Mouse (Mus musculus): ENCODE measurements at regions not wholly inside any gene's neighbourhood (a gene's known extent, or its start where the extent isn't known, plus 50 kb on each side); places are given as distances from the start of the nearest gene placed in this dataset.

DNA sequence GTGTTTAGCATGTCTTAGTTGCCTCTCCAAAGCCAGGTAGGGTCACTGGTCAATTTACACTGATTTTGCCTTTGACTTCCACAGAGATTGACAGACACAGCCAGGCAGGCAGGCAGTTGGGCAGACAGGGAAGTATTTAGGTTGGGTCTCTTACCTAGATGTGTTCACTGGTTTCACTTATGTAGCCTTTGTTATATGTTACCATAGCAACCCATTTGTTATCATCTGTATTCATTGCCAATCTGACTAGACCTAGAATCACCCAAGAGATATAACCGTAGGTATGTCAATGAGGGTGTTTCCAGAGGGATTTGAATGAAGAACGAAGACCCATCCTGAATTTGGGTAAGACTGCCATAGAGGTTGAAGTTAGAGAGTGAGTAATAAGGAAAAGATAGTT, 123.8 kb upstream of the Tnfaip3 start:
- DNase-seq (ENCODE audit: low read depth): no peak

DNA sequence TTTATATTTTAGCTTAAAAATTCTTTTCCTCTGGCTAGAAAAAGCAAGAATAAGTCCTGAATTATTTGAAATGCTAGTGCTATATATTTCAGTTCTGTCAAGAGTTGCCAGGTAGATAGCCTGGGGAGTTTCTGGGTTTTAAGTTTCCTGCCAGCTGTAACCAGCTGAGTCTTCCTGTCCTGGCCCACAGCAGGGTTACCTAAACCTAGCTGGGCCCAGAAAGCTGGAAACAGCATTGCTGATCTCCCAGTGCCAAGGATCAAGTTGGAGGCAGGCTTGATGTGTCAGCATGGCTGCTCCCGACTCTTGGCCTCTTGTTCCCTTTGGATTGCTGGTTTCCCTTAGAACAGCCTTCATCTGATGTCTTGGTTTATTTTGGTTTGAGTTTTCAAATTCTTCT, 122.8 kb upstream of the Tnfaip3 start:
- DNase-seq (ENCODE audit: low read depth): no peak

DNA sequence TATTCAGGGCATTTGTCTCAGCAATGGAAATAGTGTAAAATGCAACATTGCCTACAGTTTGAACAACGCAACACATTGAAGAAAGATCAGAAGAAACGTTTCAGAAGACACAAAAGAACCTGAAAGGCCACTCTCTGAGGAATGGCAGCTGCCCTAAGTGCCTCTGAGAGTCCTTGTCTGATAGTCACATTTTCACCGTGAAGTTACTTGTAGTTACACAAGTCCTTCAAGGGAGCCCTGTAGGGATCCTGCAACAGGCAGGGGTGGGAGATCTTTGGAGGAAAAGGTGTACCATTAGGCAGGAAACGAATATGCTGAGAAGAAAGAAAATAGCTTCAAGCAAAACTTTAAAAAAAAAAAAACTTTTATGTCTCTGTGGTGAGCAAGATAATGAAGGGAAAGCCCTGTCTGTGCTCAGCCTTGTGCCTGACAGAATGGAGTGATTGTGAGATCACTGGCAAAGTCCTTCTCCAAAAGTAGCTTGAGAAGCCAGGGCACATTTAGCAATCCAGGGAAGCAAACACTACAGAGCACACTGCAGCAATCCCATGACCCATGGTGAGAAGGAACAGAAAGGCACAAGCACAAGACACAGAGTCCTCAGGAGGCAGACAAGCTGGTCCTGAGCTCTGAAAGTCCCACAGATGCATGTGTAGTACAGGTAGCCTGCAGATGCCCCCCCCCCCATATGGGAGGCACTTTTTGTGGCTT, 112.3 kb upstream of the Tnfaip3 start:
- DNase-seq (ENCODE audit: low read depth): no peak

DNA sequence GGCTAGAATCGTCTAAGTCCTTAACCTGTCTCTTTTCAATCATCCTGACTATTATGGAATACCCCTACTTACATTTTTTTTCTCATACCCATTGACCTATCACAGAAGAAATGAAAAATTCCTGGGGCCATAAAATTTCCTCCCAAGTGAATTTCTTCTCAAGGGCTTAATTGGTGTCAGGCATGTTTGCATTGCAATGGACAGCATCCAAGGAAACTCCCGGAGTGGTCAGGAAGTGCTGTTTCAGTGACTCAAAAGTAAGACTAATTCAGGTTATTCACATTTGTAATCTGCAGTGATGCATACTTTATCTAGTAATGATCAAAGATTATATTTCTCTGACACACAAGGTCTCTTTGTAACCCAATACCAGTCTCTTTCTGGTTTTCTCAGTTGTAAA, 111.5 kb upstream of the Tnfaip3 start:
- no peak for DNase-seq (ENCODE audit: low read depth)

DNA sequence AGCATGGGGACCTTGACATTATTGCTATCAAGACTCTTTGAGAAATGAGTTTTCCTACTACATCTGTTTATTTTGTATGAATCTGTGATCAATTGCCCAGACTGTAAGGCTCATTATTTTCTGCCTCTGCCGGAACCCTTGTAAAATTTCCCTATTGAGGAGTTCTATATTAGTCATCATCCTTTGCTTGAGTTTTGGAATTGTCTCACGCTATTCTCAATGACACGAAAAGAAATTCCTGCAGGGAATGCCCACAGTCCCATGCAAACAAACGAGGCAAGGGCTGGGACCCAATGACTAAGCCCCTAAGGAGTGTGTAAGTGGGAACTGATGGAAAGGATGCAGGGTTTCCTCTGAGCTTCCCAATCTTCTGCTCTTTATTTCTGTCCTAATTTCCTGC, 111.0 kb upstream of the Tnfaip3 start:
- no peak for DNase-seq (ENCODE audit: low read depth)

DNA sequence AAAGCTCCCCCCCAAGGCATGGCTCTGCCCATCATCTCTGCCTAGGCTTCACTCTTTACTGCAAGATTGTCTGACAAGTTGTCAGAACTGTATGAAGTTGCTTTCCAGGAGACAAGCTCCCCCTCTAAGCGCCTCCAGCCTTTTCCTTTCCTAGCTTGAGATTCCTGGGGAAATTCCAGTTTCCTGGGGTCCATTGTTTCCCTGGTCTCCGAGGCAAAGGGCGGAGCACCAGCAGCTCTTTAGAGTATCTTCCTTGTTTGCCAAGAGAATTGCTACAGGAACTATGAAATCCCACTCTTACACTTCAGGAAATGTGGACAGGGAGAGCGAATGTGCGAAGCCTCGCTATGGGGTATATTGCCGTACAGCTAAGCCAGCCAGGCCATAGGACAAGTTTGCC, 108.2 kb upstream of the Tnfaip3 start:
- DNase-seq (ENCODE audit: low read depth): no peak

DNA sequence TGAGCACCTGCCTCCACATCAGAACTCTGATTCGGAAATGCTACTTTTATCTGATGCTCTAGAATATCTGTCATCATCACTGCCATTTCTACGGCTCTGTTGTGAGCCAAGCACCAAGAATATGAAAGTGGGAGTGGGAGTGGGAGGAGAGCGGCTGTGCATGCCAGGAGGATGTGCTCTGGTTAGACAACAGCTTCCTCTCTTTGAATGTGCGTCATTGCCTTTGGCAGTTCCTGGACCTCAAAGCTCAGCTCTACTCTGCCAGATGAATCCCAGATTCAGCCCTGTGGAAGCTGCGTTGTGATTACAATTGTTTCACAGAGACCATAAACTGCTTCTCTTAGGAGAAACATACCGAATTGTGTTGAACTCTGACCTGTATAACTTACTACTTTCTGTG, 106.8 kb upstream of the Tnfaip3 start:
- DNase-seq (ENCODE audit: low read depth): no peak

DNA sequence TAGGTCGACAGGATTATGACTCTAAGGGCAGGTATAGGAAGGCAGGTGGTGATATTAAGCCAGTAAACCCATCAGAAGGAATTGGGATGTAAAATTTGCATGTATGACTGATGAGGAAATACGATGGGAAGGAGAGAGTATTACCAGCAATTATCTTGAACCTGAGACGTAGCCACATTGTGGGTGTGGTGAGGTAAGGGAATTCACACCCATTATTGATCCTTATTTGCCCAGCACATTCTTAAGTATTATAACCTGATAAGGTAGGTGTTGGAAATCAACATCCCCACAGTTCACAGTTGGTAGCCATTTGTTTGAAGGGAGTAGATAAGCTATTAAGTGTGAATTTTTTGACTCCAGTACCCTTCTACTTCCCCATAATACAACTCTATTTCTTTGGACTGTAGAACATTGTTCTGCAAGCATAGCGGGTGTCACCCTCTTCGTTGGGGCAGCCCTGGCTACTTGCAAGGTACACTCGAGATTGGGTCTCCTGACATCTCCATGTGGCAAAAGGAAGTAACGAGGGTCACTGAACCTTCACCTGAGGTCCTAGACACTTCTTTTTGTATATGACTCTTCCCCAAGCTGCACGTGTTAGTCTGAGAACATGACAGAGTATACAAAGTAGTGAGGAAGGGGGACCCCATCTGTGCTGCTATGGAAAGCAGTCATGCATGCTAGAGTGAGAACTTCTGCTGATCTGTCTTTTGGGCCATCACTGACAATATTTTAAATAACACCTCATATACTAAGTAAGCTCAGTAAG, 104.0 kb upstream of the Tnfaip3 start:
- no peak for DNase-seq (ENCODE audit: low read depth)

DNA sequence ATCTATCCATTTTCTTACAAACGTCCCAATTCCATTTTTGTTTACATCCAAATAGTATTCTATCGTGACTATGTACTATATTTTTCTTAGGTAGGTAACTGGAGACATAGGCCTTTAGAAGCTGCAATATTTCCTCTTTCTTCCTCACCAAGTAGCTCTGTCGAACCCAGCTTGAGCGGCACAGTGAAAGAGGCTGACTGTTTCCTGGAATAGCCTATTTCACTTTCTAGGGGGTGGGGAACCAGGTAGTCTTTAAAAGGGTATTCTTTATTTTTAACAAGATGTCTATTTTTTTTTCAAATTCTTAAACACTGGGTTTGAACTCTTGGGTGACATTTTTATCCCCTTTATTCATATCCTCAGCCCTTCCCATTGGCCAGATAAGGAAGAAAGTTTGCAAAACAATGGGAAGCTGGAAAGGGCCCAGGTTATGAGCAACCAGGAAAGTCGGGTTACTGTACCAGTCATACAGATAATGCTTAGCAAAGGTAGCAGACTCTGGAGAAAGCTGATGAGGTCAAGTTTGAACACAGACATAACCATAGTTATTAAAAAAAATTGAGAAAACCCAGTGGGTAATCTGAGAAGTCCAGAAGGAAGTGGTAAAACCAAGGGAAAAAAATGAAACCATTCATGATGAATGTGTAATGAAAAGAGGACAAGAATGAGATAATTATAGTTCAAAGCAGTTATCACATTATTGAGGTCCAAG, 103.3 kb upstream of the Tnfaip3 start:
- no peak for DNase-seq (ENCODE audit: low read depth)

DNA sequence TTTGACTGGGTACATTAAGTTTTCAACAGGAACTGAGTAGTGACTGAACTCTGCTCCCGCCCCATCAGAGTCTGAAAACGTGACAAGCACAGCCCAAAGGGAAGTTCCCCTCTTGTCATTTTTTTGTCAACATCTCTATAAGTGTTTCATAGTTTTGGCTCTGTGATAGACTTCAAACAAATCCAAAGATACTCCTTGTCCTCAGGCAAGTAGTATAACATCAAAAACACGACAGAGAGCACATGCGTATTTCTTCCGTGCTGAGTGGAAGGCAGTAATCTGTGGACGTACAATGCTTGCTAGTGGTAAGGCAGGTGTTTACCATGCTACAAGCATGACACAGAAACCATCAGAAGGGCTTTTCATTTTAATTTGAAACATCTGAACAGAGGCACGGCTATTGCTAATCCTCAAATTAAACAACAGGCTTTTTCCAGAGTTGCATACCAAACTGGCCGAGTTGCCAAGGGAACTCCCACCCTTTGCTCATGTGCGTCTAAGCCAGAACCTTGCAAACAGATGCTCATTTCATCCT, 101.7 kb upstream of the Tnfaip3 start:
- no peak for DNase-seq (ENCODE audit: low read depth)

DNA sequence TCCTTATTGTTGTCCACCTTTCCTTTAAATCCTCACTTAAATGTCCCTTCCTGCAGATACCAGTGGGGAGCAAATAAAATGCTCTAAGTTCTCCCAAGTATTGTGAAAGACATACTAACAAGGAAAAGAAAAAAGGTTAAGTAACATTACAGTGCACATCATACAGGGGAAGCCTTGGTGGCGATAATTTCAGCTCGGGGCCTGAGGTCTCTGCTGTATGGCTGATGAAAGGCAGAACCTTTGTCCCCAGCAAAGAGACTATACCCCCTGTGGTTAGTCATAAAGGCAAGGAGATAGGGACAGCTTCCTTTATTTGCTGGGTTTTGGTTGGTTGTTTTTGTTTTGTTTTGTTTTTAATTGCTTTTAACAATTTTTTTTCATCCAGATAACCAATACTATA, 97.0 kb upstream of the Tnfaip3 start:
- DNase-seq (ENCODE audit: low read depth): no peak

DNA sequence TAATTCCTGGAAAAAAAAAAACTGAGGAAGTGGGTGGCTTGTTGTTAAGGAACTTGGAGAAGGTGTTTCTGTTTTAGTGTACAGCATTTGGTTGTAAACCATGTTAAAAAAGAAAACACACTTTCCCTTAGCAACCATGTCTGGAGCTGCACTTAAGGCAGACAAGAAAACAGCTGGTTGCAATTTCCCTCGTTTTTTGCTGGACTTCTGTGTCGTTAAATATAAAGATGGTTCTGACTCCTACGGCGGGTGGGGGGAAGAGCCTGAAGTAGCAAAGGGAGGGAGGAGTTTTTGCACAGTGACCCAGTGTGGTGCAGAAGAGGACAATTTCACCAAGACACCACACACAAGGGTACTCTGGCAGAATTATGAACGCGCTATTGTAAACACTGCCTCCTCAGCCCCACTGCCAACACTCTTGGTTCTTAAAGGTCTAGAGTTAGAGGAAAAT, 89.8 kb upstream of the Tnfaip3 start:
- no peak for DNase-seq (ENCODE audit: low read depth)

DNA sequence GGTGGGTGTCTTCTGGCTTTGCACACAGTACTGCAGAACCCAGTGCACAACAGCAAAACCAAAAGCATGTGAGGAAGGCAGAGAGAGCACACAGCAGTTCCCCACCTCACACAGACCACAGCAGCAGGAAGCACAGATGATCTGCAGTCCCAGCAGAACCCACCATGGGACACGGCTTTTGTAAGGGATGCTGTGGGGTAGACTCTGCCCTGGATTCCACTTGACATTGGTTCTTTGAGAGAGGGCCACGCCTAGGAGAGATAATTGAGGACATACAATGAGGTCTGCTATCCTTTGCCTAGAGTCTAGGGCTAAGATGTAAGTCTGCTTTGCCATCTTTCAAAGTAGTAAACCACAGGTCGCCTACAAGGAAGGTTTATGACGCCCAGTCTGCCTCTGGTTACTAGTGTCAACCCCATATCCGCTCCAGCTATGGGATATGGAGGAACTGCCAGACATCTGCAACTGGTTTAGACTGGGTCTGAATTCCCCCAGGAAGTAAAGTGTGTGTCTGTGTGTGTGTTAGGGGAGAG, 89.3 kb upstream of the Tnfaip3 start:
- no peak for DNase-seq (ENCODE audit: low read depth)

DNA sequence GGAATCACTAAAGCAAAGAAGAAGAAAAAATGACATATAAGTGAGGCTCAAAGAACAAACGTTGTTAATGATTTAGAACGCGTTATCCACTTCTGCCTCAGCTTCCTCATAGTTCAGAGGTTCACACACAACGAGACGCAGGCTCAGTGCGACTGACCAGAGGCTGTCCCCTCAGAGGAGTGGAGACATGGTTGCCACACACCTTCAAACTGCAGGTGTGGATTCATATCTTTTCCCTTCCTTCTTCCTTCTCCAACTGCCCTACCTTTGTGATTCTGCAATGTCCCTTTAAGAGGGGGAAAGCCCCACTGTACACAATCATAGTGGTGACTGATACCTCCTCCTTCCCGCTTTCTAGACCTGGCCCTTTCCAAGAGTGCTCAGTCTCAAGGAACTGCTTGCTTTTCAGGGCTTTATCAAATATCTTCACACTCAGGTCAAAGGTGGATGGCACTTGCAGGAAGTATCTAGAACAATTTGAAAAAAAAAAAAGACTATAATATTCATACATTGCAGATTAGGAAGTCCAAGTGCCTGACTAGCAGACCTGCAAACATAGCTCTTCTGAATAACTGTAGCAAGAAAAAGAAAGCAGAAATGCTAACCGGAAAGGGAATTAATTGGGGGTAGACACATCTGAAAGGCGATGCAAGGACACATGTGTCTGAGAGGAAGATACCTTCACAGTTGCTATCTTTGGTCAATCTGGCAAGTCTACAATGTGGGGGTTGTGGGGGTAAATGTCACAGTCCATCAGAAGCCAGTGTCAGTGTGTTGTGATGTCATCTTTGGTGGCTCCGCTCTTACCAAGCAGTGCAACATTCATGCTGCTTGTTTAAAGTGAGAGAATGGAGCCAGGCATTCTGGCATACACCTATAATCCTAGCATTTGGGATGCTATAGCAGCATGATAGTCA, 84.2 kb upstream of the Tnfaip3 start:
- no peak for DNase-seq (ENCODE audit: low read depth)

DNA sequence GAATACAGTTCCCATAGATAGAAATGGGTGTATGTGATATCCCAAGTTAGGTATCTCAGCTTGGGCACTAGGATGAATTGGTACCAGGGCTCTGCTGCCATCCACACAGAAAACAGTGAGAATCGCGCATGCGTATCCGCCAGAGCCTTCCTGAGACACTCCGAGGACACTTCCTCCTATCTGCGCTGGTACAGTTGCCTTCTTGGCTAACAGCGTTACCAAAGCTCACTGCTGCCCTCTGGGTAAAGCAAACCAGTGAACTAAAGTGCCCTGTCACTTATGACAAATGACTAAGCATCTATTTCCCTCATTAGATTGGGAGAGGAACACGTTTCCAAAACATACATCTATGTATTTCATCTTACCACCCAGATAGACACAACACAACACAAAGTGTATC, 78.8 kb upstream of the Tnfaip3 start:
- no peak for DNase-seq (ENCODE audit: low read depth)

DNA sequence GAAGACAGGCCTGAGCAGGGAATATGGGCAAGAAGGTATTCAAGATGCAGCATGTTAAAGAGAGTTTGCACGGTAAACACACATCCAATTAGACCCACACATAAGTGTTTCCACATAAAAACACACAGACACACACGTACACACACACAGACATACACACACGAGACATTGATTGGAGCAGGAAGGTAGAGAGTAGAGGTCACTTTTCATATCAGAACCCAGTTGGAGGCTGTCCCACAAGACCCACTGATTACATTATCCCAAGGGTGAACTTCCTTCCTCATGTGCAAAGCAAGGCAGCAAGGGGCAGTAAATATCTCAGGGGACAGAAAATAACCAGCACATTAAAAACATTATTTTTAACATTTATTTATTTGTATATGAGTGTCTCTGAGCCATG, 78.2 kb upstream of the Tnfaip3 start:
- no peak for DNase-seq (ENCODE audit: low read depth)

DNA sequence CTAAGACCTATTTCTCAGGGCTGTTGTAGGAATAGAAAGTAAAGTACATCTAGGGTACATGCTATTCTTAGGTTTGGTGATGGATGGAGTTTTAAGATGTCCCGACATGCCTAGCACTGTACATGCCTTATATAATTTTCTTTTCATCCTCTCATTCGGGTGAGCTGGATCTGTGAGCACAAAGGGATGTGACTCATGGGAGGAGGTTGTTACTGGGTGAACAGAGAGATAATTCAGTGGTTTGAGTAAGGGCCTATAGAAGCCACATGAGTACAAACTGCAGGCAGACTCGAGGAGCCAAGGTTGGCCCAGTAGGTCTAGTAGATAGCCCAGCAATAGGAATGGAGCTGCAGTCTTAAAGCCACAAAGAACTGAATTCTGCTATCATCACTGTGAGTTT, 76.5 kb upstream of the Tnfaip3 start:
- no peak for DNase-seq (ENCODE audit: low read depth)

DNA sequence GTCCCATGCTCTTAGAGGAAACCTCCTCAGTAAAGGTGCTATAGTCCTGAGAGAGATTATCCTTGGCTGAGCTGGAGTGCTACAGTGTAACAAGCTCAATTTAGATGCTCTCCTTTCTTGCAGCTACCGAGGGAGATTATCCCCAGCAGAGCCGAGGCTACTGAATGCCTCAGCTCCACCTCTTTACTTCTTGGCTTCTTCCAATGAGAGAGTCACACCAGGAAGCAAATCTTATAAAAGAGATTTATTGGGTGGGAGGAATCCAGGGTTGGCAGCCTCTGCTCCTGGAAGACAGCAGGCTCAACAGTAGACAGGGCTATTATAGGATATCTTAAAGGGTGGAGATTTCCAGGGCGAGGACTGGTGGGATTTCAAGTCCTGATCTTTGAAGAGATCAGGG, 75.7 kb upstream of the Tnfaip3 start:
- DNase-seq (ENCODE audit: low read depth): no peak

DNA sequence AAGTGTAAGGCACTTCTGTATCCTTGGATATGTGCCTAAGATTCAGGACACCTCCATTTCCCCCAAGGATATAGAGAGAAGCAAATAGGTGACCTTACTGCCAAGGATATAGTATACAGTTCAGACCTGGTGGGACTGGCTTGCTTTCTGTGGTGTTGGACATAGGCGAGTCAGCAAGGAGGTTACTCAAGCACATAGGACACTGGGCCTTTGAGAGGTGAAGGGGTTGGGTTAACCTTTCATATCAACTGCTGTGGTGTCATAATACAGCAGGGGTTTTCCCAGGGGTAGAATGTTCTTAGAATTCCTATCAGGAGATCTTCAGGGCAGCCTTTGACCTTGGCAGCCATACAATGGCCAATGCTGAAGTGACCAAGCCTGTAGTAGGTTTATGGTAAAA, 71.5 kb upstream of the Tnfaip3 start:
- DNase-seq (ENCODE audit: low read depth): no peak

DNA sequence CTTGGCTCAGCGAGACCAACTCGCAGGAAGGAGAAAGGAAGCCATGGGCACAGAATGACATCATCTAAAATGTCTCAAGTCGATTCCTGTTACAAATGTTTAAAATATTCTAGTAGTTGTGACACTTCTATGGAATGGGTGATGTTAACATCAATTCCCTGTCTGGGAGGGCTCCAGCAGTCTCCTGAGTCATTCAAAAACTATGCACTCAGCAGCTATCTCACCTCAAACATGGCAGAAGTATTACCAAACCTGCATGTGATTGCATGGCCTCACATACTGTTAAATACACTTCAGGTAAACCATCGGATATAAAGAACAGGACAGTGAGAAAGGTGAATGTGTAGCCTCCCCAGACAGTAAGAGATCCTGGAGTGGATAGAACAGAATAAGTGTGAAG, 66.7 kb upstream of the Tnfaip3 start:
- DNase-seq (ENCODE audit: low read depth): no peak

DNA sequence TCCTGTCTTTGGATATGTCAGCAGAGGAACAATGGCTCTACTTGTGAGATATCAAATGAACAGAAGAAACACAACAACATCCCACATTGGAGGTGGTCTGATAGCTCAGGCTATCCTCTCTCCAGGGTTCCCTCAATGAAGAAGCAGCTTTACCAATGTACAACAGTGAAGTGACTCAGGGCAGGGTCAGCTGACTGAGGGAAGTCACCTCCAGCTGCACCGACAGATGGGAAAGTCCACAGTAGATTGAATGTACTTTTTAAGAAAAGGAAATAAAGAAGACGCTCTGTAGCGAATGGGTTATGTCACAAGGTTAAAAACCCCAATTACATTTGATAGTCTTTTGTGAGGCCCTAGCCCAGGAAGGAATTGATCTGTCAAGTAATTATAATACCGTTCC, 62.6 kb upstream of the Tnfaip3 start:
- DNase-seq (ENCODE audit: low read depth): no peak

DNA sequence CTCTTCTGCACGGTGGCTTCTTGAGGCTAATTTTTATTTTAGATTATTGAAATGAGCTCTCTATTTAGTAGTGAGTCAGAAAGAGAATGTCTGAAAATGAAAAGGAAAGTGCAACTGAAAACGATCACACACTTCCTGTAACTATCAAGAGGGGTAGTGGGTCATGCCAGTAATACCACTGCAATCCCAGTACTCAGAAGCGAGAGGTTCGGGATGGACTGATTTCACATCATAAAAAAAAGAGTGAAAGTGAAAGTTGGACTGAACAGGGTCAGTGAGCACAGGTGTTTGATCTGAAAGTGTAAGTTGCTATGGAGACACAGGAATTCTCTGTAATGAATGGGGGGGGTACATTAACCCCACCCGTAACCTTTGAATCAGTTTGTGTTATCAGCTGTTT, 52.9 kb upstream of the Tnfaip3 start:
- no peak for DNase-seq (ENCODE audit: low read depth)
